Mouse (Mus musculus): ENCODE results near the gene Luc7l. TPM values are rescaled to one million over a fixed set of nuclear protein-coding genes. Genes with fewer than 3 reads are reported as not detected.

The Luc7l gene
- total and polyA plus RNA-seq, 3 experiments = 45.0 to 96.8 (median 85.9) TPM

DNA sequence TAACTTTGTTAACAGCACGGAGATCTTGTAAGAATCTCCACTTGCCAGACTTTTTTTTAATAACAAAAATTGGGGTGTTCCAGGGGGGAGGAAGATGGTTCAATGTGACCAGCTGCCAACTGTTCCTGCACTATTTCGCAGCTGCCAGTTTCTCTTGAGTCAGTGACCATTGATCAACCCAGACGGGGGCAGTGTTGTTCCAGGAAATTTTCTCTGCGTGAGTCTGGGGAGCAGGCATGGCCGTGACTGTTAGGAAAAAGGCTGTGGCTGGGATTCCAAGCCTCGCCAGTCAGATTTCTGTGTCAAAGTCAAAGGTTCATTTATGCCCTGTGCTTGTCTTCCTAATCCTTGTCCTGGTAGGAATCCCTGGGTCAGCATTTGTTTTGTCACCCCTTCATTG lies 61.6 kb downstream of the Luc7l start:
- Histone ChIP-seq H3K9me3 (replicated peaks) (peaks cover 13% of the 10 kb centered on the region), H3K36me3 (replicated peaks) (no peaks in the 10 kb centered on the region), H3K27me3 (ENCODE audit: insufficient read depth, low read length) (peaks cover 12% of the 10 kb centered on the region; the same call in 1 of the 2 replicates), H3K4me1 (ENCODE audit: insufficient read depth, low read depth, low read length) (peaks cover 5% of the 10 kb centered on the region; the same call in 1 of the 2 replicates), H3K4me3 (ENCODE audit: low read depth, low read length) (no peak overlapping the region)
- no peak for TF ChIP-seq CTCF (IDR thresholded peaks at IDR 0.05; ENCODE audit: low read depth, low read length)
- no peak for TF ChIP-seq TAL1 (conservative IDR thresholded peaks at IDR 0.05; ENCODE audit: low read depth, low read length)
- DNase-seq (ENCODE audit: low spot score) = no peak
- ATAC-seq (ENCODE audit: extremely low read depth, insufficient number of reproducible peaks, low FRiP score, poor library complexity, severe bottlenecking) = no peak

DNA sequence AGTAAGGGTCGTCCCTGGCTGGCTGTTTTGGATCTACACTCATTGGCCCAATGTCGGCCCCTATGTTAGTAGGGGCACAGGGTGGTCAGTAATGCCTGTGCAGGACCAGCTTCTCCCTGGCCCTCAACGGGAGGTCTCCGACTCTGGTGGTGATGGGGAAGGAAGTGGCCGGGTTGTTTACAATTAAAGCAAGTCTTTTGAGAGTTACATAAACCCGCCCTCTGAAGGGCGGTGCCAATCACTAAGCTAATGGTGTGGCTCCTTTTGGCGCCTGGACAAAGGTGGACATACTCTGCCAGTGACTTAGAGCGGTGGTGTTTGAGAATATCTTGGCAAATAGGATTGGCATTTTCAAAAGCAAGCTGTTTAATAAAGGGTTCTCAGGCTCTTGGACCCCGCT lies 62.8 kb downstream of the Luc7l start:
- Histone ChIP-seq H3K4me3 (ENCODE audit: low read depth, low read length) (no peak overlapping the region), H3K27me3 (ENCODE audit: insufficient read depth, low read length) (peaks cover 12% of the 10 kb centered on the region; the same call in 1 of the 2 replicates), H3K9me3 (replicated peaks) (peaks cover 25% of the 10 kb centered on the region), H3K36me3 (replicated peaks) (no peaks in the 10 kb centered on the region), H3K4me1 (ENCODE audit: insufficient read depth, low read depth, low read length) (peaks cover 5% of the 10 kb centered on the region; the same call in 1 of the 2 replicates)
- ATAC-seq (ENCODE audit: extremely low read depth, insufficient number of reproducible peaks, low FRiP score, poor library complexity, severe bottlenecking) (no peak), DNase-seq (ENCODE audit: low spot score) (no peak)
- no peak for TF ChIP-seq GATA2 (IDR thresholded peaks at IDR 0.05; ENCODE audit: borderline replicate concordance, low read depth, low read length)
- no peak for TF ChIP-seq GATA1 (IDR thresholded peaks at IDR 0.05; ENCODE audit: borderline replicate concordance, low read length)
- no peak for TF ChIP-seq POLR2AphosphoS5 (IDR thresholded peaks at IDR 0.05; ENCODE audit: insufficient replicate concordance, low read depth, low read length)
- no peak for TF ChIP-seq CTCF (IDR thresholded peaks at IDR 0.05; ENCODE audit: low read depth, low read length)
- TF ChIP-seq TAL1 (conservative IDR thresholded peaks at IDR 0.05; ENCODE audit: low read depth, low read length) = no peak

DNA sequence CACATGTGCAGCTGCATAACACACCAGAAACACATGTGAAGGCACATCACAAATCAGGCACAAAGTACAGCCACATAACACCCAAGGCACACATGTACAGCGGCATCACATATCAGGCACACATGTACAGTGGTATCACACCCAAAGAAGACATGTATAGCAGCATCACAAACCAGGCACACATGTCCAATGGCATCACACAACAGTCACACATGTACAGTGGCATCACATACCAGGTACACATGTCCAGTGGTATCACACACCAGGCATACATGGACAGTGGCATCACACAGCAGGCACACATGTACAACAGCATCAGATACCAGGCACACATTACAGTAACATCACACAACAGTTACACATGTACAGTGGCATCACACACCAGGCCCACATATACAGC lies 65.7 kb downstream of the Luc7l start:
- peaks cover 40% of the 10 kb centered on the region for H3K9me3 ChIP-seq (replicated peaks)
- ATAC-seq (ENCODE audit: extremely low read depth, insufficient number of reproducible peaks, low FRiP score, poor library complexity, severe bottlenecking) = no peak
- no peaks in the 10 kb centered on the region for H3K36me3 ChIP-seq (replicated peaks)
- no peak overlapping the region for H3K4me3 ChIP-seq (ENCODE audit: low read depth, low read length)
- no peak for DNase-seq (ENCODE audit: low spot score)
- H3K27me3 ChIP-seq (ENCODE audit: insufficient read depth, low read length) = peaks cover 17% of the 10 kb centered on the region
- no peaks in the 10 kb centered on the region for H3K4me1 ChIP-seq (ENCODE audit: insufficient read depth, low read depth, low read length)
- no peak for TF ChIP-seq GATA2 (IDR thresholded peaks at IDR 0.05; ENCODE audit: borderline replicate concordance, low read depth, low read length)
- TF ChIP-seq CTCF (IDR thresholded peaks at IDR 0.05; ENCODE audit: low read depth, low read length) = no peak
- no peak for TF ChIP-seq TAL1 (conservative IDR thresholded peaks at IDR 0.05; ENCODE audit: low read depth, low read length)
- TF ChIP-seq GATA1 (IDR thresholded peaks at IDR 0.05; ENCODE audit: borderline replicate concordance, low read length) = no peak
- no peak for TF ChIP-seq POLR2AphosphoS5 (IDR thresholded peaks at IDR 0.05; ENCODE audit: insufficient replicate concordance, low read depth, low read length)

Other genes with a start within 250 kb of the Luc7l start
- gene Rab11fip3, start 183.3 kb upstream of the Luc7l start, total RNA-seq (2014; fragmentation: Nextera tagmentation) = 9.9 and 13.9 TPM in 2 replicates
- 2.8 and 3.0 TPM in 2 replicates for gene Rab11fip3, start 183.3 kb upstream of the Luc7l start, total RNA-seq (2017)
- 9.3 and 11.2 TPM in 2 replicates for gene Rab11fip3, start 183.3 kb upstream of the Luc7l start, polyA plus RNA-seq (2012)
- gene Decr2, start 162.6 kb upstream of the Luc7l start, total RNA-seq (2014; fragmentation: Nextera tagmentation) = 6.4 and 19.1 TPM in 2 replicates
- gene Decr2, start 162.6 kb upstream of the Luc7l start, total RNA-seq (2017) = 7.6 and 8.8 TPM in 2 replicates
- 0.18 and 0.34 TPM in 2 replicates for gene Decr2, start 162.6 kb upstream of the Luc7l start, polyA plus RNA-seq (2012)
- gene Nme4, start 157.3 kb upstream of the Luc7l start, total RNA-seq (2014; fragmentation: Nextera tagmentation) = 23.3 and 25.2 TPM in 2 replicates
- gene Nme4, start 157.3 kb upstream of the Luc7l start, total RNA-seq (2017) = 48.5 and 68.1 TPM in 2 replicates
- gene Nme4, start 157.3 kb upstream of the Luc7l start, polyA plus RNA-seq (2012) = 118 and 139 TPM in 2 replicates
- gene Tmem8, start 139.6 kb upstream of the Luc7l start, total RNA-seq (2014; fragmentation: Nextera tagmentation) = 2.3 and 3.0 TPM in 2 replicates
- gene Tmem8, start 139.6 kb upstream of the Luc7l start, total RNA-seq (2017) = 6.4 and 7.8 TPM in 2 replicates
- 3.4 and 3.5 TPM in 2 replicates for gene Tmem8, start 139.6 kb upstream of the Luc7l start, polyA plus RNA-seq (2012)
- 25.6 and 40.2 TPM in 2 replicates for gene Mrpl28, start 129.4 kb upstream of the Luc7l start, total RNA-seq (2014; fragmentation: Nextera tagmentation)
- gene Mrpl28, start 129.4 kb upstream of the Luc7l start, total RNA-seq (2017) = 55.7 and 77.6 TPM in 2 replicates
- gene Mrpl28, start 129.4 kb upstream of the Luc7l start, polyA plus RNA-seq (2012) = 326 and 332 TPM in 2 replicates
- gene Axin1, start 114.2 kb upstream of the Luc7l start, total RNA-seq (2014; fragmentation: Nextera tagmentation) = 60.4 and 87.3 TPM in 2 replicates
- 84.9 and 96.7 TPM in 2 replicates for gene Axin1, start 114.2 kb upstream of the Luc7l start, total RNA-seq (2017)
- gene Axin1, start 114.2 kb upstream of the Luc7l start, polyA plus RNA-seq (2012) = 43.4 and 45.5 TPM in 2 replicates
- 1.6 and 2.0 TPM in 2 replicates for gene Pdia2, start 53.8 kb upstream of the Luc7l start, total RNA-seq (2014; fragmentation: Nextera tagmentation)
- gene Pdia2, start 53.8 kb upstream of the Luc7l start, total RNA-seq (2017) = 0.11 and 1.0 TPM in 2 replicates
- gene Pdia2, start 53.8 kb upstream of the Luc7l start, polyA plus RNA-seq (2012) = 0.65 and 0.74 TPM in 2 replicates
- 21.2 and 37.9 TPM in 2 replicates for gene Rgs11, start 49.9 kb upstream of the Luc7l start, total RNA-seq (2014; fragmentation: Nextera tagmentation)
- gene Rgs11, start 49.9 kb upstream of the Luc7l start, total RNA-seq (2017) = 14.7 and 18.4 TPM in 2 replicates
- gene Rgs11, start 49.9 kb upstream of the Luc7l start, polyA plus RNA-seq (2012) = 29.5 and 34.9 TPM in 2 replicates
- 4.4 and 6.2 TPM in 2 replicates for gene Arhgdig, start 45.1 kb upstream of the Luc7l start, total RNA-seq (2014; fragmentation: Nextera tagmentation)
- 5.2 and 5.7 TPM in 2 replicates for gene Arhgdig, start 45.1 kb upstream of the Luc7l start, total RNA-seq (2017)
- 17.6 and 21.5 TPM in 2 replicates for gene Arhgdig, start 45.1 kb upstream of the Luc7l start, polyA plus RNA-seq (2012)
- 5.5 and 7.0 TPM in 2 replicates for gene Fam234a, start 8.7 kb upstream of the Luc7l start, total RNA-seq (2014; fragmentation: Nextera tagmentation)
- gene Fam234a, start 8.7 kb upstream of the Luc7l start, total RNA-seq (2017) = 3.0 and 3.2 TPM in 2 replicates
- gene Fam234a, start 8.7 kb upstream of the Luc7l start, polyA plus RNA-seq (2012) = 2.9 and 4.2 TPM in 2 replicates
- not detected in 2 replicates for gene Neurl1b, start 161.9 kb downstream of the Luc7l start, total RNA-seq (2014; fragmentation: Nextera tagmentation)
- under 0.01 TPM in 2 replicates for gene Neurl1b, start 161.9 kb downstream of the Luc7l start, total RNA-seq (2017)
- gene Neurl1b, start 161.9 kb downstream of the Luc7l start, polyA plus RNA-seq (2012) = not detected in 2 replicates

Measured in G1E (cell line).